Mouse (Mus musculus) brain, embryonic 14.5 days (tissue): ENCODE measurements around the gene Kif5a.

Experiments used
- CTCF ChIP-seq: fragments of 200-500 bp; IDR thresholded peaks from 2 replicates; pipeline ENCODE4 v1.5.1; 2012; ENCODE audit warnings: inconsistent platforms, mild to moderate bottlenecking, moderate library complexity, borderline replicate concordance; ENCODE audit not compliant: insufficient read depth, insufficient read length; ENCODE audit errors: extremely low read depth
- POLR2A ChIP-seq: fragments of 200-500 bp; IDR thresholded peaks from 2 replicates; pipeline ENCODE4 v1.6.1; 2012; ENCODE audit warnings: mild to moderate bottlenecking, inconsistent platforms, borderline replicate concordance; ENCODE audit not compliant: poor library complexity, insufficient read depth, insufficient read length, severe bottlenecking; ENCODE audit errors: extremely low read depth

- TF ChIP-seq CTCF (no peak), POLR2A (no peak)
Measured at GRCm38 (mm10) chr10:127300361-127300760, 37.2 kb upstream of the Kif5a start.
